Mouse (Mus musculus) stomach, embryonic 14.5 days (tissue): Measurements from ENCODE around the gene Olfr588-ps1. TPM values are rescaled to one million over a fixed set of nuclear protein-coding genes. Genes with fewer than 3 reads are reported as not detected.
"Not testable (repeated sequence)": the region's sequence is repeated elsewhere in the genome, so short reads cannot be mapped to it uniquely, and the experiment has no call there.

Experiments used
- ATAC-seq: fragments of 200-750 bp; cut with Nextera tagmentation; 2 replicates; pipeline ENCODE4 v1.8.0; 2017; ENCODE audit warnings: low read depth, moderate TSS enrichment; ENCODE audit not compliant: insufficient number of reproducible peaks, insufficient read depth, low FRiP score
- H3K27ac ChIP-seq: fragments of 300-500 bp; sonication (generic); 2 replicates; pipeline ENCODE4 v1.5.1; 2014; ENCODE audit warnings: mild to moderate bottlenecking, low read length, moderate library complexity, mixed read lengths
- H3K27me3 ChIP-seq: fragments of 300-500 bp; sonication (generic); 2 replicates; pipeline ENCODE4 v1.6.1; 2014; ENCODE audit warnings: low read length, control low read depth, mixed read lengths; ENCODE audit not compliant: control insufficient read depth, insufficient read depth
- H3K36me3 ChIP-seq: fragments of 300-500 bp; sonication (generic); 2 replicates; pipeline ENCODE4 v1.6.1; 2014; ENCODE audit warnings: mild to moderate bottlenecking, control low read depth, low read length, moderate library complexity, mixed read lengths; ENCODE audit not compliant: control insufficient read depth, insufficient read depth
- H3K4me1 ChIP-seq: fragments of 300-500 bp; sonication (generic); 2 replicates; pipeline ENCODE4 v1.6.1; 2014; ENCODE audit warnings: low read length, control low read depth, mixed read lengths; ENCODE audit not compliant: control insufficient read depth, insufficient read depth
- H3K4me2 ChIP-seq: fragments of 300-500 bp; sonication (generic); replicated peaks from 2 replicates; pipeline ENCODE4 v1.6.1; 2014; ENCODE audit warnings: low read depth, low read length, control low read depth
- H3K4me3 ChIP-seq: fragments of 300-500 bp; sonication (generic); 2 replicates; pipeline ENCODE4 v1.5.1; 2014; ENCODE audit warnings: low read depth, low read length, control low read depth
- H3K9ac ChIP-seq: fragments of 300-500 bp; sonication (generic); replicated peaks from 2 replicates; pipeline ENCODE4 v1.6.1; 2014; ENCODE audit warnings: low read depth, mild to moderate bottlenecking, control low read depth, low read length, moderate library complexity, mixed read lengths
- H3K9me3 ChIP-seq: fragments of 300-500 bp; sonication (generic); 2 replicates; pipeline ENCODE4 v1.6.1; 2016; ENCODE audit warnings: low read depth, low read length, control low read depth; ENCODE audit not compliant: control insufficient read depth
- WGBS: fragments of 180-500 bp; shearing (Covaris S2); extraction: QIAGEN DNeasy Blood & Tissue Kit; methylation state at CpG from one replicate; pipeline ENCODE4 v1.1.7; 2014; 5-methylcytosine and 5-hydroxymethylcytosine counted together
- polyA plus RNA-seq: library from polyadenylated mRNA; unstranded; fragments of >200 nt; fragmentation: Nextera tagmentation; extraction: Ambion mirVana; gene quantifications from 2 replicates; pipeline ENCODE4 v1.2.1, GENCODE M21; 2014

Olfr588-ps1 gene
- polyA plus RNA-seq = not detected in 2 replicates

DNA sequence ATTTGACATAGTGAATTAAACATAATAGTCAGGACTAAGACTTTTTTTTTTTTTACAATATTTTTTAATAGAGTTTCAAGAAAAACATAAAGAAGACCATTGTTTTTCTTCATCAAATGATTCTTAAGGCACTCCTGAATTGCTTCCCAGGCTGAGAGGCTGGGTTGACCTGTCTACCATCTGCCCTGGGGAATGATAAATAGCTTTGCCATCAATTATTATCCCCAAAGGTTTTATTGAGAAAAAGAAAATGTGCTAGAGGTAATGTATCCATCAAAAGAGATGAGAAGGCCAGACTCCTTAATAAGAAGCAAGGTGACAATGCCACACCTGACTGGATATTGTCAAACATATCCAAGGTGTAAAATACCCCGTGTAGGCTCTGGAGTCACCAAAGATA lies at the start of gene Olfr588-ps1:
Gene Olfr588-ps1 (plus strand): TSS at position 301 of the 400 bp plus-strand sequence.
- Histone ChIP-seq H3K4me1 (no peaks in the 10 kb centered on the region), H3K4me3 (no peak within 1 kb of the TSS), H3K36me3 (no peaks in the 10 kb centered on the region), H3K4me2 (no peak within 1 kb of the TSS), H3K9ac (no peak within 1 kb of the TSS), H3K9me3 (no peaks in the 10 kb centered on the region), H3K27ac (no peak within 1 kb of the TSS), H3K27me3 (no peaks in the 10 kb centered on the region)
- no peak for ATAC-seq
- 76% methylated on average over 1 of the region's 1 CpGs for WGBS

- H3K27me3 ChIP-seq = no peaks in the 10 kb centered on the region
- no peak within 1 kb of the TSS for H3K27ac ChIP-seq
- no peaks in the 10 kb centered on the region for H3K36me3 ChIP-seq
- H3K9me3 ChIP-seq = no peaks in the 10 kb centered on the region
- no peak within 1 kb of the TSS for H3K4me2 ChIP-seq
- no peak within 1 kb of the TSS for H3K4me3 ChIP-seq
- H3K4me1 ChIP-seq = no peaks in the 10 kb centered on the region
- 90% methylated on average over 1 of the region's 1 CpGs for WGBS
- H3K9ac ChIP-seq = no peak within 1 kb of the TSS
- no peak for ATAC-seq
These were observed 43.3 kb upstream of the Olfr588-ps1 start, which contains the start of gene Olfr585 for GRCm38 (mm10) chr7:103097420-103097819. Olfr585 (plus strand) TSS chr7:103097720.

DNA sequence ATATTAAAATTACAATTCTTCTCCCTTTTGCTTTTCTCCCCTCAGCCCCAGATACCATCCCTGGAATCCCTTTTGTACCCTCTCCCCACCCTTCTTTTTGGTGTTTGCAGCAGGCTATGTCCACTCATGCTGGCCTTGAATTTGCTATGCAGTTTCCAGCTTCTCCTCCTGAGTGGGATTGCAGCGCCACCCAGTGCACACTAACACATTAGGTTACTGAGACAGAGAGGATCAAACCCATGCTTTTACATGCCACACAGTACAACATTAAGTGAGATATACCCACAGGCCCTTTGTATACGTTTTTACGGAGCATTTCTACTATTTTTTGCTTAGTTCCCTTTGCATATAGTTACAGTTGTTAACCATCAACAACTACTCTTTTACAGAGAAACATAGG lies 21.3 kb upstream of the Olfr588-ps1 start:
- no peak overlapping the region for H3K4me3 ChIP-seq
- ATAC-seq = no peak
- WGBS = 37% methylated on average over 3 of the region's 3 CpGs
- H3K36me3 ChIP-seq = no peaks in the 10 kb centered on the region
- no peaks in the 10 kb centered on the region for H3K9me3 ChIP-seq
- H3K9ac ChIP-seq = no peak overlapping the region
- no peak overlapping the region for H3K4me2 ChIP-seq
- H3K4me1 ChIP-seq = no peaks in the 10 kb centered on the region
- no peaks in the 10 kb centered on the region for H3K27me3 ChIP-seq
- H3K27ac ChIP-seq = no peak overlapping the region

- 82% methylated on average over 3 of the region's 3 CpGs for WGBS
- Histone ChIP-seq H3K9ac (no peak within 1 kb of the TSS), H3K36me3 (no peaks in the 10 kb centered on the region), H3K4me1 (no peaks in the 10 kb centered on the region), H3K4me2 (no peak within 1 kb of the TSS), H3K27me3 (no peaks in the 10 kb centered on the region), H3K9me3 (no peaks in the 10 kb centered on the region), H3K27ac (no peak within 1 kb of the TSS), H3K4me3 (no peak within 1 kb of the TSS)
- ATAC-seq = no peak
These were observed 15.1 kb upstream of the Olfr588-ps1 start, which contains the start of gene Olfr586 for GRCm38 (mm10) chr7:103125538-103125937. Olfr586 (minus strand) TSS chr7:103125638.

DNA sequence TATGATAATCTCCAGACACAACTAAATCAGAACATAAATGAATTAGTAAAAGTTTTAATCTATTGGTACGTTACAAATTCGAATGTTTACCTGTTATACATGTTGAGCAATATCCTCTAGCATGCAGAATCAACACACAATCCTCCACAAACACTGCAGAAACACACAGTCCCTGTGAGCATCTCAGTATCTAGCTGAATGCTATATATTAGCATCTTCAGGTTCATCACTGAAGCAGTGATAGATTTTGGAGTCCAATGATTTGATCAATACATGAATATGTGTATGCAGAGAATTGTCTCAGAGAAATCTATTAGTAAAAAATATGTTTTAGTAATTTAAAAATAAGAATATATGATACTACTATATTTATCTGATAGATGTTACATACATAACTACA lies 15.6 kb downstream of the Olfr588-ps1 start, which contains the start of gene Olfr589:
Gene Olfr589 (minus strand): TSS at position 101 of the 400 bp plus-strand sequence.
- Histone ChIP-seq H3K4me3 (no peak within 1 kb of the TSS), H3K4me1 (no peaks in the 10 kb centered on the region), H3K9ac (no peak within 1 kb of the TSS), H3K27me3 (no peaks in the 10 kb centered on the region), H3K36me3 (no peaks in the 10 kb centered on the region), H3K9me3 (no peaks in the 10 kb centered on the region), H3K4me2 (no peak within 1 kb of the TSS), H3K27ac (no peak within 1 kb of the TSS)
- WGBS = 74% methylated on average over 2 of the region's 2 CpGs
- ATAC-seq = no peak

- H3K4me3 ChIP-seq = no peak overlapping the region
- ATAC-seq = no peak
- no peaks in the 10 kb centered on the region for H3K9me3 ChIP-seq
- H3K4me2 ChIP-seq = no peak overlapping the region
- WGBS = 71% methylated on average over 5 of the region's 5 CpGs
- H3K36me3 ChIP-seq = no peaks in the 10 kb centered on the region
- no peaks in the 10 kb centered on the region for H3K4me1 ChIP-seq
- H3K27ac ChIP-seq = no peak overlapping the region
- H3K9ac ChIP-seq = no peak overlapping the region
- no peaks in the 10 kb centered on the region for H3K27me3 ChIP-seq
These were observed 29.0 kb downstream of the Olfr588-ps1 start for GRCm38 (mm10) chr7:103169697-103170096.

DNA sequence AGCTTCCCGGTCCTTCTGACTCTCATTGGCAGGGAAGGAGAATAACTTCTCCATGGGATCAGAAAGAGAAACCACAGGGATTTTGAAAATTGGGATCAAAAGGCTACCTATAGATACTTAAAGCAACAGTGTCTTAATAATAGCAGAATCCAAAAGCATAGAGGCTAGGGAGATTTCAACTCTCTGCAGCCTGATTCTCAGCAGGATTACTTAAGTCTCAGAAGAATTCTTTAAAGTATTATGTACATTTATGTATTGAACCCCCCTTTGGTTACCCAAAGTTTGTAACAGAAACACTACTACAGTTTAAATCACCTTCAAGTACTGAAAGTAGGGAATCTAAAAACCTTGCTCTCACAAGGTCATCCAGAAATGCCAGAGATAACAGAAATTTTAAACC lies 37.6 kb downstream of the Olfr588-ps1 start, which contains the start of gene Olfr591:
Gene Olfr591 (minus strand): TSS at position 101 of the 400 bp plus-strand sequence.
- Histone ChIP-seq H3K4me1 (no peaks in the 10 kb centered on the region), H3K27me3 (no peaks in the 10 kb centered on the region), H3K9me3 (peaks cover 6% of the 10 kb centered on the region; the same call in 1 of the 2 replicates), H3K9ac (no peak within 1 kb of the TSS), H3K27ac (no peak within 1 kb of the TSS), H3K4me3 (no peak within 1 kb of the TSS), H3K36me3 (no peaks in the 10 kb centered on the region), H3K4me2 (no peak within 1 kb of the TSS)
- whole genome bisulfite sequencing = 79% methylated on average over 1 of the region's 1 CpGs
- ATAC-seq = no peak

DNA sequence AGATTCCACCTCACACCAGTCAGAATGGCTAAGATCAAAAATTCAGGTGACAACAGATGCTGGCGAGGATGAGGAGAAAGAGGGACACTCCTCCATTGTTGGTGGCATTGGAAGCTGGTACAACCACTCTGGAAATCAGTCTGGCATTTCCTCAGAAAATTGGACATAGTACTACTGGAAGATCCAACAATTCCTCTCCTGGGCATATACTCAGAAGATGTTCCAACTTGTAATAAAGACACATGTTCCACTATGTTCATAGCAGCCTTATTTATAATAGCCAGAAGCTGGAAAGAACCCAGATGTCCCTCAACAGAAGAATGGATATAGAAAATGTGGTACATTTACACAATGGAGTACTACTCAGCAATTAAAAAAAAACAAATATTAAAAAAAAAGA lies 43.8 kb downstream of the Olfr588-ps1 start, which contains the start of gene Olfr592:
Gene Olfr592 (plus strand): TSS at position 301 of the 400 bp plus-strand sequence.
- H3K9ac ChIP-seq, H3K4me3 ChIP-seq, H3K4me1 ChIP-seq, H3K4me2 ChIP-seq, H3K9me3 ChIP-seq, H3K27ac ChIP-seq, ATAC-seq, H3K27me3 ChIP-seq, H3K36me3 ChIP-seq: not testable (repeated sequence)
- WGBS = 94% methylated on average over 1 of the region's 1 CpGs
